Mouse (Mus musculus): ENCODE data around the gene Cd300e. TPM values are rescaled to one million over a fixed set of nuclear protein-coding genes. Genes with fewer than 3 reads are reported as not detected.
"Not testable (repeated sequence)": the region's sequence is repeated elsewhere in the genome, so short reads cannot be mapped to it uniquely, and the experiment has no call there.

Cd300e gene
- polyA plus RNA-seq, 1 experiment, result 11.1 TPM

- Histone ChIP-seq H3K4me1 (ENCODE audit: control insufficient read depth, insufficient read depth, low read length) (peaks cover 45% of the 10 kb centered on the region), H3K4me3 (ENCODE audit: insufficient read depth, low read length) (peak overlapping the region; percentile 26), H3K27ac (ENCODE audit: insufficient read depth, low read depth, low read length) (peak overlapping the region; percentile 95)
- TF ChIP-seq POLR2A (IDR thresholded peaks at IDR 0.05; ENCODE audit: borderline replicate concordance, low read depth, low read length), result no peak
- TF ChIP-seq CTCF (IDR thresholded peaks at IDR 0.05; ENCODE audit: low read depth, low read length), result no peak
Observed at GRCm38 (mm10) chr11:115071631-115072294, 9.8 kb upstream of the Cd300e start.

DNA sequence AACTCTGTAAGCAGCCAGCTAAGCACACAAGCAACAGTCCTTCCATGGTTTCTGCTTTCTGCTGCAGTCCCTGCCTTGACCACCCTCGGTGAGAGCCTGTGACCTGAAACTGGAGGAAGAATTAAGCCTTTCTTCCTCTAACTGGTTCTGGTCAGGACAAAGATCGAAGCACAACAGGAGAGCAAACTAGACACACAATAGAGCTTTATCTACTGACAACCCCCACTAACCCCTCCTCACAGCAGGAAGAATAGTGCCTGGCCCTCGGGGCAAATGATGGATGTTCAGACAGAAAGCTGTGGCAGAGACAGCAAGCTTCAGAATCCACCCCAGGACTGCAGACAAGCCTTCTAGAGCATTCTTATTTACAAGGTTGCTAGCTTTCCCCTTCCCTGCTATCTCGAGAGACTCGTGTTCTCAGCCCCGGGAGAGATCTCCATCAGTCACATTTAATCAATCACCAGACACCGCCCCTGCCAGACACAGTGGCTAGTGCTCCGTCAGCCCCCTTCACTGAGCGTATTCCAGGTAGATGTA is 9.1 kb upstream of the Cd300e start:
- TF ChIP-seq CTCF (IDR thresholded peaks at IDR 0.05; ENCODE audit: low read depth, low read length), result no peak
- TF ChIP-seq POLR2A (IDR thresholded peaks at IDR 0.05; ENCODE audit: borderline replicate concordance, low read depth, low read length), result no peak
- H3K4me3 ChIP-seq (ENCODE audit: insufficient read depth, low read length), result peak overlapping the region; percentile 26
- H3K27ac ChIP-seq (ENCODE audit: insufficient read depth, low read depth, low read length), result peak overlapping the region; percentile 95
- H3K4me1 ChIP-seq (ENCODE audit: control insufficient read depth, insufficient read depth, low read length), result peaks cover 49% of the 10 kb centered on the region

DNA sequence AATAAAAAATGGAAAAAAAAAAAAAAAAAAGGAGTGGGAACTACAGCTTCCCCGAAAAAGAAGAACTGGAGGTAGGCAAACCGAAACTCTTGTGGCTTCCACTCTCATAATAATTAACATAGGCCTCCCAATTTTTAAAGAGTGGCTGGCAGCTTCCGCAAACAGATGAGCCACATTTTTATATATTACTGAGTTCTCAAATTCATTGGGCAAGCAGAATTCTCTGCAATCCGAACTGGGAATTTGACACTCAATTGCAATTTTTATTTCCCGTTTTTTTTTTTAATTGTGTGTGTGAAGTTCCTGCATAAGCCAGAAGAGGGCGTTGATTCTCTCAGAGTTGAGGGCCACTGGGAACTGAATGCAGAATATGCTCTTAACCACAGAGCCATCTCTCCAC is 4.8 kb upstream of the Cd300e start:
- Histone ChIP-seq H3K4me3 (ENCODE audit: insufficient read depth, low read length) (no peak overlapping the region), H3K4me1 (ENCODE audit: control insufficient read depth, insufficient read depth, low read length) (peaks cover 40% of the 10 kb centered on the region), H3K27ac (ENCODE audit: insufficient read depth, low read depth, low read length) (peak overlapping the region; percentile 72)
- no peak for TF ChIP-seq CTCF (IDR thresholded peaks at IDR 0.05; ENCODE audit: low read depth, low read length)
- no peak for TF ChIP-seq POLR2A (IDR thresholded peaks at IDR 0.05; ENCODE audit: borderline replicate concordance, low read depth, low read length)

DNA sequence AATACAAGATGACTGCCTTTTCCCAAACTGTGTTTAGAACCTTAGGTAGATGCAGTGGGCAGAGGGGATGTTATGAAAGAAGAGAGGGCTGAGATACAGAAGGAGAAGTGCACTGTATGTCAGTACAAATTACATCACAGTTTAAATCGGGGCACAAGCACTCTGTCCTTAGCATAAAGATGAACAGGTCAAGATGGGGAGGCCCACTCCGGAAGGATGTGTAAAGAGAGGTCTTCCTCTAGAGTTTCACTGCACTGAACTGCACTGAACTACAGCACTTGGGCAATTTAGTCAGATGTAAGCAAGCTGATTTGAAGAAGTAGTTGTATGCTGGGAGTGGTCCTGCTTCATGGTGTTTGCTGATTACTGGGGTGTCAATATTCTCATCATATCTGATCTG is 2.2 kb downstream of the Cd300e start:
- no peak overlapping the region for H3K27ac ChIP-seq (ENCODE audit: insufficient read depth, low read depth, low read length)

DNA sequence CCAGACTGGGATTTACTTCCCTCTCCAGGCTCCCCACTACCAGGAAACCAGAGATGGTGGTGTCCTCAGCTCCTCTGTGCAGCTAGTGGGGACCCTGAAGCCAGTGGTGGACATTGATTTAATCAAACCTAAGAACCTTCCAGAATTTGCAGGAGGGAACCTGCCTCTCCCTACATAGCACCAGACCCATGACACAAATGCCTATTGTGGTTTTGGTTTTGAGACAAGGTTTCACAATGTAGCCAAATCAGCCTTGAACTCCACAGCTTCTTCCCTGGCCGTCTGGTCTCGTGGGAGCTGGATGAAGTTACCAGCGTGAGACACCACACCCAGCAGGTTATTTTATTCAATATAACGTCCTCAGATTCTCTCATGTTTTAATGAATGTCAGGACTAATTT is 3.3 kb downstream of the Cd300e start:
- Histone ChIP-seq H3K27ac (ENCODE audit: insufficient read depth, low read depth, low read length) (no peak overlapping the region), H3K4me3 (ENCODE audit: insufficient read depth, low read length) (no peak overlapping the region), H3K4me1 (ENCODE audit: control insufficient read depth, insufficient read depth, low read length) (peaks cover 56% of the 10 kb centered on the region)
- TF ChIP-seq POLR2A (IDR thresholded peaks at IDR 0.05; ENCODE audit: borderline replicate concordance, low read depth, low read length), result no peak
- TF ChIP-seq CTCF (IDR thresholded peaks at IDR 0.05; ENCODE audit: low read depth, low read length), result no peak

More for the DNA sequence above, 2.2 kb downstream of the Cd300e start:
- H3K4me3 ChIP-seq (ENCODE audit: insufficient read depth, low read length), result no peak overlapping the region
- TF ChIP-seq POLR2A (IDR thresholded peaks at IDR 0.05; ENCODE audit: borderline replicate concordance, low read depth, low read length) (no peak), CTCF (IDR thresholded peaks at IDR 0.05; ENCODE audit: low read depth, low read length) (no peak)
- peaks cover 47% of the 10 kb centered on the region for H3K4me1 ChIP-seq (ENCODE audit: control insufficient read depth, insufficient read depth, low read length)

GRCm38 (mm10) chr11:115054537-115054936 is 7.4 kb downstream of the Cd300e start:
- H3K4me3 ChIP-seq (ENCODE audit: insufficient read depth, low read length), result no peak overlapping the region
- H3K4me1 ChIP-seq (ENCODE audit: control insufficient read depth, insufficient read depth, low read length), result peaks cover 29% of the 10 kb centered on the region
- TF ChIP-seq CTCF (IDR thresholded peaks at IDR 0.05; ENCODE audit: low read depth, low read length), result no peak
- no peak for TF ChIP-seq POLR2A (IDR thresholded peaks at IDR 0.05; ENCODE audit: borderline replicate concordance, low read depth, low read length)
- H3K27ac ChIP-seq (ENCODE audit: insufficient read depth, low read depth, low read length), result no peak overlapping the region

GRCm38 (mm10) chr11:115052991-115053390 is 9.0 kb downstream of the Cd300e start:
- Histone ChIP-seq H3K4me3 (ENCODE audit: insufficient read depth, low read length) (no peak overlapping the region), H3K4me1 (ENCODE audit: control insufficient read depth, insufficient read depth, low read length) (peaks cover 21% of the 10 kb centered on the region), H3K27ac (ENCODE audit: insufficient read depth, low read depth, low read length) (no peak overlapping the region)
- TF ChIP-seq POLR2A (IDR thresholded peaks at IDR 0.05; ENCODE audit: borderline replicate concordance, low read depth, low read length) (no peak), CTCF (IDR thresholded peaks at IDR 0.05; ENCODE audit: low read depth, low read length) (no peak)

DNA sequence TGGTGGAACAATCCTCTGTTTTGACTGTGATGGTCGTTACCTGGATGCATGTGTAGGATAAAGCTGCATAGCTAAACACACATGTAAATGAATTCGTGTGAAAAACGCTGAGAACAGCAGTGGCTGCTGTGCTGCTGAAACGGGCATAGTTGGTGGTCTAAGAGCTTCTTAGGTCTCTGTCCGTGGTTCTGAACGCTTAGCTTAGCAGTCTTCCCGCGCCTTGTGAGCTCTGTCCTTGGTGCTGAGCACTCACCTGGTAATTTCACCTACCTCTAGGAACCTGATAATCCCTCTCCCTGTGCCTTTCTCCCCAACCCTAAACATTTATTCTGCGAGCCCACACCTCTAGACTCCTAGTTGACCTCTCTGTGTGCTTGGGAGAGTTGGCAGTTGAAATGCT is 9.8 kb downstream of the Cd300e start:
- Histone ChIP-seq H3K4me3 (ENCODE audit: insufficient read depth, low read length) (no peak overlapping the region), H3K27ac (ENCODE audit: insufficient read depth, low read depth, low read length) (no peak overlapping the region), H3K4me1 (ENCODE audit: control insufficient read depth, insufficient read depth, low read length) (peaks cover 28% of the 10 kb centered on the region)
- TF ChIP-seq POLR2A (IDR thresholded peaks at IDR 0.05; ENCODE audit: borderline replicate concordance, low read depth, low read length), result no peak
- TF ChIP-seq CTCF (IDR thresholded peaks at IDR 0.05; ENCODE audit: low read depth, low read length), result no peak

DNA sequence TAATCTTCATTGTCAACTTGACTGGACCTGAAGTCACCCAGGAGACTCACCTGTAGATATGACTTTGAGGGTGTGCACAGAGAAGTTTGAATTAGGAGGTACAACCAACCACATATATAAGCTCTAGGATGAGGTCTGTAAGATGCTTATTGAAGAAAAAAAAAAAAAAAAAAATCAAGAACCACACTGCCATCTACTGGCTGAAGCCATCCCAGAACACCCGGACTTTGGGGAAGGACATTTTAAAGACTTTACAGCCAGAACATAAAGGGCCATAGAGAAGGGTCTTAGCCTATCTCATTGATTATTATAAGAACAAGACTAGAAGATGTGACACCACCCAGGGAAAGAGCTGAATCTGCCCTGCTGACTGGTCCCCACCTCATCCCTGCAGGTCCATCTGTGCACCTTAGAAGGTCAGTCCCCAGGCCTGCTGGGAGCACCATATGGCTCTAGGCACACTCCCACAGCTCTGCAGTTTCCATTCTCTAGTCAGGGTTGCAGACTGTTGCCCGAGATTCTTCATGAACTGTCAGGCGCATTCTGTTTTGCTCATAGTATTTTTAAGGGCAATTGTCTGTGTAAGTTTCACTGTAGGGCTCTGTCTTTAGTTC is 12.6 kb downstream of the Cd300e start:
- TF ChIP-seq CTCF (IDR thresholded peaks at IDR 0.05; ENCODE audit: low read depth, low read length) (no peak), POLR2A (IDR thresholded peaks at IDR 0.05; ENCODE audit: borderline replicate concordance, low read depth, low read length) (no peak)
- peaks cover 21% of the 10 kb centered on the region for H3K4me1 ChIP-seq (ENCODE audit: control insufficient read depth, insufficient read depth, low read length)
- H3K27ac ChIP-seq (ENCODE audit: insufficient read depth, low read depth, low read length), result no peak overlapping the region
- no peak overlapping the region for H3K4me3 ChIP-seq (ENCODE audit: insufficient read depth, low read length)

DNA sequence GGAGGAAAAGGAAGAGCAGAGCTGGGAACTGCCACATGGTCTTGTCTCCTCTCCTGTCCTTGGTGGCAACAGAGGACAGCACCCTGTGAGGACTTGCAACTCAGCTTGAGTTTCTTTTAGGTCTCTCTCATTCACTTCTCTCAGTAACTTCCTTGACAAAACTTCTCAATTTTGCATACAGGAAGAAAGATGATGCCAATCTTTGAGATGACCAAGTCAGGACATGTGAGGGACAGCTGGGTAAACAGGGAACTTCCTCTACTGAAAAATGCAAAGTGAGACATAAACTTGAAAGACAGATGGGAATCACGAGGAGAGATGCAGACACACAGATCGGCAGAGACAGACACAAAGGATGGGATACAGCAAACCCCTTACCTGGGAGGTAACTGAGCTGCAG is 13.7 kb downstream of the Cd300e start, which contains the start of gene Cd300ld3:
Cd300ld3 (minus strand) TSS at position 151 of the 400 bp plus-strand sequence.
- peak within 1 kb of the TSS; percentile 85 for H3K27ac ChIP-seq (ENCODE audit: insufficient read depth, low read depth, low read length)
- H3K4me3 ChIP-seq (ENCODE audit: insufficient read depth, low read length), result peak within 1 kb of the TSS; percentile 31
- peaks cover 17% of the 10 kb centered on the region for H3K4me1 ChIP-seq (ENCODE audit: control insufficient read depth, insufficient read depth, low read length)
- TF ChIP-seq CTCF (IDR thresholded peaks at IDR 0.05; ENCODE audit: low read depth, low read length), result no peak
- TF ChIP-seq POLR2A (IDR thresholded peaks at IDR 0.05; ENCODE audit: borderline replicate concordance, low read depth, low read length), result no peak

DNA sequence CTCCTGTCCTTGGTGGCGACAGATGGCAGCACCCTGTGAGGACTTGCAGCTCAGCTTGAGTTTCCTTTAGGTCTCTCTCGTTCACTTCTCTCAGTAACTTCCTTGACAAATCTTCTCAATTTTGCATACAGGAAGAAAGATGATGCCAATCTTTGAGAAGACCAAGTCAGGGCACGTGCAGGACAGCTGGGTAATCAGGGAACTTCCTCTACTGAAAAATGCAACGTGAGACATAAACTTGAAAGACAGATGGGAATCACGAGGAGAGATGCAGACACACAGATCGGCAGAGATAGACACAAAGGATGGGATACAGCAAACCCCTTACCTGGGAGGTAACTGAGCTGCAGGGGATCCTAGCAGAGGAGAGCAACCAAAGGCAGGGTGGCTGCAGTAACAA is 24.3 kb downstream of the Cd300e start, which contains the start of gene Cd300ld5:
Cd300ld5 (minus strand) TSS at position 101 of the 400 bp plus-strand sequence.
- H3K4me3 ChIP-seq (ENCODE audit: insufficient read depth, low read length); H3K27ac ChIP-seq (ENCODE audit: insufficient read depth, low read depth, low read length); H3K4me1 ChIP-seq (ENCODE audit: control insufficient read depth, insufficient read depth, low read length): not testable (repeated sequence)

DNA sequence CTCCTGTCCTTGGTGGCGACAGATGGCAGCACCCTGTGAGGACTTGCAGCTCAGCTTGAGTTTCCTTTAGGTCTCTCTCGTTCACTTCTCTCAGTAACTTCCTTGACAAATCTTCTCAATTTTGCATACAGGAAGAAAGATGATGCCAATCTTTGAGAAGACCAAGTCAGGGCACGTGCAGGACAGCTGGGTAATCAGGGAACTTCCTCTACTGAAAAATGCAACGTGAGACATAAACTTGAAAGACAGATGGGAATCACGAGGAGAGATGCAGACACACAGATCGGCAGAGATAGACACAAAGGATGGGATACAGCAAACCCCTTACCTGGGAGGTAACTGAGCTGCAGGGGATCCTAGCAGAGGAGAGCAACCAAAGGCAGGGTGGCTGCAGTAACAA is 35.1 kb downstream of the Cd300e start, which contains the start of gene Cd300ld4:
Cd300ld4 (minus strand) TSS at position 101 of the 400 bp plus-strand sequence.
- not testable (repeated sequence) for H3K27ac ChIP-seq (ENCODE audit: insufficient read depth, low read depth, low read length); H3K4me3 ChIP-seq (ENCODE audit: insufficient read depth, low read length); H3K4me1 ChIP-seq (ENCODE audit: control insufficient read depth, insufficient read depth, low read length)

- not testable (repeated sequence) for H3K4me1 ChIP-seq (ENCODE audit: control insufficient read depth, insufficient read depth, low read length); H3K27ac ChIP-seq (ENCODE audit: insufficient read depth, low read depth, low read length); H3K4me3 ChIP-seq (ENCODE audit: insufficient read depth, low read length)
Observed at GRCm38 (mm10) chr11:115016093-115016492, 45.9 kb downstream of the Cd300e start, which contains the start of gene Cd300ld2. Cd300ld2 (minus strand) TSS chr11:115016193.

All from bone marrow macrophage, adult 2 months (primary cell).